Mouse (Mus musculus) T-helper 17 cell (primary cell): ENCODE results near the gene Cyb5r4.
"Not testable (repeated sequence)": the region's sequence is repeated elsewhere in the genome, so short reads cannot be mapped to it uniquely, and the experiment has no call there.

Source experiments
- in situ Hi-C, 2 experiments: fragments of 300-600 bp; cut with MboI, MseI; formaldehyde crosslinking; loops; 1 replicate in 1 of 2; 2 replicates in 1 of 2; pipeline ENCODE4 v1.15.1; 2025; ENCODE audit warnings: high pct_unique_total_duplicates in 2 of 2

Gene Cyb5r4

DNA sequence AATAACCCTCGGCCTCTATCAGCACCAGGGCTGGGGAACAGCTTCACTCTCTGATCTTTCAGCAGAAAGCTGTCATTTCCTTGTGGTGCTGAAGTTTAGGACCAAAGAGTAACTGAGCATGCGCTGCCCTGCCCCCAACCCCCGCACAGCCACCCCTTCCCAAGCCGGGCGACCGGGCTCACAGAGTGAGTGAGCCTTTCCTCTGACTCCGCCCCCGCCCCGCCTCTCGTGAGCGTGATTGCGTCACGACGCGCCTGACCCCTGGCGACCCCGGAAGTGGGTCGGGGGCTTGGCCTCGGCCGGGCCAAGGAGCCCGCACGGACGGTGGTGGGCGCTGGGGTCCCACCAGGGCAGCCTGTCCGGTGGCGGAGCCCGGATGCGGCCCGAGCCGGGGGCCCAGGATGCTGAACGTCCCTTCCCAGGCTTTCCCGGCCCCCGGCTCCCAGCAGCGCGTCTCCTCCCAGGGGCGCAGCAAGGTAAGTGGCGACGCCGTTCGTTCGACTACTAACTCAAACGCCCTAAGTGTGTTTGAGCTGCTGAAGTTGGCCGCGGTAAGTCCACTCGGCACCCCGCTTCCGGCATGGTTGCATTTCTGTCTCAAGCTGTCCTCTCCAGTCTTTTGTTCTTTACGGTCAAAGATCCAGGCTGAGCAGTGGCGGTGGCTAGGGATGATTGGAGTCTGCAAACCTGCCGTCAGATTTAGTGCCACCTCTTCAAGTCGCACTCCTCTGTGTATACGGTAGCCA, at the start of gene Cyb5r4:
Cyb5r4 (plus strand) TSS at position 237 of the 746 bp plus-strand sequence.
- in situ Hi-C loops = loop anchor here (5.0 to 25.0 kb wide), 3 partner anchors 235 to 660 kb away; partner anchors contain the start of gene Cep162 (in 2 of the 2)

DNA sequence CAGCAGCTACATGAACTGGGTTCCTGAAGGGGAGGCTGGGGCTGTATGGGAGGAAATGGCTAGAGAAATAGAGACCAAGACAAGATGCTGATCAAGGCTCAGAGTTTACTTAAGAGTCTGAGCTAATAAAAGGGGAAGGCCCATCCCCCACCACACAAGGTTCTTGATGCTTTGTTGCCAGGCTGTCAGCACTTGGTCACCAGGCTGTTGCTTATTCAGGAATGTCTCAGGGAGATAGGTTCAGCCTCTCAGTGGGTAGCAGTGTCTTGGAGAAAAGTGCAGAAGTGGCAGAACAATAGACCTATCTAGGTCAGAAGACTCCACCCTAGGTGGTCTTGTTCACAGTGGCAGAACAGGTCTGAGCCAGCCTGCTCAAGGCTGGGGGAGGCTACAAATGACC, 49.3 kb upstream of the Cyb5r4 start:
- in situ Hi-C loops = not testable (repeated sequence)

DNA sequence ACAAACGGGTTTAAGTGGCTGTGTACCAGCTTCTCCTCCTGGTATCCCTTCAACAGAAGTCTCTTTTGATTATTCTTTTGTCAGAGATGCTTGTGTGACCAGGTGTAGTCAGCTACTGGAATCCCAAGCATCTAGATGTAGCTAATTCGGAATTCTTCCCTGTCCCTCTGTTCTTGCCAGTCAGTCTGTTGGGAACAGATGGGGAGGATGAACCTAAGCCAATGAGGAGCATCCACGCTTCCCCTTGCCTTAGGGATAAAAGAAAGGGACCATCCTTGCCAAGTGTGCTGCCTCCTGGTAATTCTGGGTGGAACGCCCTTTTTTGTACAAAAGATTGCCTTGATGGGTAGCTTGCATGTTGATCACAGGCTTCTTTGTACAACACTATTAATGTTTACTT, 48.3 kb upstream of the Cyb5r4 start:
- in situ Hi-C loops = no loop called here

DNA sequence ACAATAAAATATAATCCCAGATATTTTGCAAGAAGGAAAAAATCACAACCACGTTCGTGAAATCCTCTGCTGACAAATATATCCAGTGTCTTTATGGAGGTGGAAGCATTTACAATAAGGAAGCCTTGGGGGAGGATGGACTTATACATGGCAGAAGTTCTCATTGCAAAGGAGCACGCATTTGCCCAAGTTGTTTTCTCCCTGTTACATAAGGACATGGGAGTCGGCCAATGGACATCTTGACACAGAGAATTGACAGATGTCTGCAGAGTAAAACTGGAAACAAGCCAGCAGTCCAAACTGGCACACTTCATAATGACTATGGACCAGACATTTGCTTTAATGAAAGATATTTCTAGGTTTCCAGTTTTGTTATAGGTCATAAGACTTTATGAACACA, 44.9 kb upstream of the Cyb5r4 start:
- in situ Hi-C loops = no loop called here

DNA sequence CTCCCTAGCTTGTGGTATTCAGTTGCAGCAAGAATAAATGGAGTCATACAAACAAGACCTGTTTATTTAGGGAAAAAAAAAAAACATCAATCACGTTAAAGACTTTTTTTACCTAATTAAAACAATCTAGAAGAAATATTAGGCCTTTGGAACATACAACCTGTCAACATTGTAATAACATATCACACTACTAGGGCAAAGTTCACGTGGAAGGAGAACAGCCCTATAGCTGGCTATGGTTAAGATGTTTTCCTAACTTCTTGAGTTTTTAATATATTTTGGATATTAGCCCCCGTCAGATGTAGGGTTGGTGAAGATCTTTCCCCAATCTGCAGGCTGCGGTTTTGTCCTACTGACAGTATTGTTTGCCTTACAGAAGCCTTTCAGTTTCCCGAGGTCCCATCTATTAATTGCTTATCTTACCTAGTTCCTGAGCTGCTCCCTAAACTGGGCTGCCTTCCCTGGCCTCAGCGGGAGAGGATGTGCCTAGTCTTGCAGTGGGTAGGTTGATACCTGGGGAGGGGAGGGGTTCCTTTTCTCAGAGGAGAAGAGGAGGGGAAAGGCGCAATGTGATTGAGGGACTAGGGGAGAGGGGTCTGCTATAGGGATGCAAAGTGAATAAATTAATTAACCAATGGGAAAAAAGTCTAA, 43.4 kb upstream of the Cyb5r4 start:
- in situ Hi-C loops = no loop called here

DNA sequence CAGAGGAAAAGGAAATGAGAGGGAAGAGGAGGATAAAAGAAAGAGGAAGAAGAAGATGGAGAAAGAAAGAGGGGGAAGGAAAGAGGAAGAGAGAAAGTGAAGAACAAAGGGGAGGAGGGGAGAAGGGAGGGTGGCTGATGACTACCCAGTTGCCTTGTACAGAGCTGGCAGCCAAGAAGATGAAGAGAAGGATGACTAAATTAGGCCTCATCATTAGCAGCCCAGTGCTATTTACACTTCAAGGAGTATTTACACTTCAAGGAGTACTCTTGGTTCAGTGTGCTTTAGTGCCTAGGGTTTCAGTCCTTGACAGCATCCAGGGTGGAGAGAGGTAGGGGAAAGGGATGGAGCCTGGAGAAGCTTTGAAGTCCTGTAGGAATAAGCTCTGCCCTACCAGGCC, 41.8 kb upstream of the Cyb5r4 start:
- in situ Hi-C loops = no loop called here

DNA sequence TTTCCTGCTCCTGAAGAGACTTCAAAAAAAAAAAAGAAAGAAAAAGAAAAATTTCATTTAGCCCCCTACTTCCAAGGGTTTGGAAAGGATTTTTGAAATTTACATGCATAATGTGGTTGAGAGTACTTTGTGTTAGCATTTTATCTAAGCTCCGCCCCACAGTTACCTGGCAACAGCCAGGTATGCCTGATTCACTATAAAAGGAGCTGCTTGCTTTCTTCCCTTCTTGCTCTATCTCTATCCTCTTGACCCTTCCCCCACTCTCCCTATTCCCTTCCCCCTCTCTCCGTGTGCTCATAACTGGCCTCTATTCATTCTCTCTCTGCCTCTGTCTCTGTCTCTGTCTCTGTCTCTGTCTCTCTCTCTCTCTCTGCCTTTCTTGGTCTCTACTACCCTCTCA, 40.9 kb upstream of the Cyb5r4 start:
- in situ Hi-C loops = no loop called here

DNA sequence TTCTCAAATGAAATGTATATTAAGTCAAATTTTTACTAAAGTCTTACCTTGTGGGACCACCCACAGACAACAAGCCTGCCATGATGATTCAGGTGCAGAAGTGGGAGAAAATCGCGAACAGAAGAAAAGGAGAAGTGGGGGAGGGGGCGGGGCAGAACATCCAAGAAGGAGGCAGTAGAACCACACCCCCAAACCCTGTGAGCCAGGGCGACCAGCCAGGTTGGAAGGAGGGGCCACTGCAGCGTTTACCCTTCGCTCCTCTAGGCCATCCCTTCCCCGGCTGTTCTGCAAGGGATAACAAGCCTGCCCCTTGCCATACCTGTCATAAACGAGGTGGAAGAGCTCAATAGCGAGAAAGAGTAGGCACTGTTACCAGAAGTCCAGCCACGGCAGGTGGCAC, 40.3 kb upstream of the Cyb5r4 start:
- in situ Hi-C loops = no loop called here

DNA sequence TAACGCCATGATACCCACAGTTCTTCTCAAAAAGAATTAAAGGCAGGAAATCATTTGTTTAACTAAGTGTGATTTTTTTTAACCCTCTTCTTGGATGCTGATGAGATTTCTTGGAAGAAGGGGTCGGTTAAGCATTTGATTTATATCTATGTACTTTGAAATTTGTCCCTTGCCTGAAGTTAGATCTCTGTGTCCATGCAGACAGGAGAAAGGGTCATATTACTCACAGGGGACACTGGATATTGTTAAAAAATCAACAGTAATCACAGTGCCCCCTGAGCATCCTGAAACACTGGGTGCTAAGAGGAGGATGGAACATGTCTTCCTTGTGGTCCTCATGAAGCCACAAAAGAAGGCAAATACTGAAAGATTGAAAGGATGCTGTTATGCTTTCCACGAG, 37.2 kb upstream of the Cyb5r4 start:
- in situ Hi-C loops = no loop called here

DNA sequence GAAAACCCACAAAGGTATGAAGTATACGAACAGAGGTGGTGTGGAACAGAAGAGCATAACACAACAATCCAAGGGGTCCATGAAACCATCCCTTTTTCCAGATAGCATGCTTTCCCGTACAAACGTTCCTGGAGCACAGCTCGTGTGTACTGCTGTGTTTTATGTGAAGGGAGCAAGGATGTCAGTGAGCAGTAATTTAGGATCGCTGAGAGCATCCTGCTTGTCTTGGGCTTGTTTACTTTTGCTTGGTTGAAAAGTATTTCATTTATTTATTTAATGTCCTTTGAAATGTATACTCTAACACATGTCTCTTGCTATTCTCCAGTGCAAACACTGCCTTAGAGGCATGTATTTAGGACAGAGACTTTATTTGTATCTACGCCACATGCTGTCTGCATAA, 36.7 kb upstream of the Cyb5r4 start:
- in situ Hi-C loops = no loop called here

DNA sequence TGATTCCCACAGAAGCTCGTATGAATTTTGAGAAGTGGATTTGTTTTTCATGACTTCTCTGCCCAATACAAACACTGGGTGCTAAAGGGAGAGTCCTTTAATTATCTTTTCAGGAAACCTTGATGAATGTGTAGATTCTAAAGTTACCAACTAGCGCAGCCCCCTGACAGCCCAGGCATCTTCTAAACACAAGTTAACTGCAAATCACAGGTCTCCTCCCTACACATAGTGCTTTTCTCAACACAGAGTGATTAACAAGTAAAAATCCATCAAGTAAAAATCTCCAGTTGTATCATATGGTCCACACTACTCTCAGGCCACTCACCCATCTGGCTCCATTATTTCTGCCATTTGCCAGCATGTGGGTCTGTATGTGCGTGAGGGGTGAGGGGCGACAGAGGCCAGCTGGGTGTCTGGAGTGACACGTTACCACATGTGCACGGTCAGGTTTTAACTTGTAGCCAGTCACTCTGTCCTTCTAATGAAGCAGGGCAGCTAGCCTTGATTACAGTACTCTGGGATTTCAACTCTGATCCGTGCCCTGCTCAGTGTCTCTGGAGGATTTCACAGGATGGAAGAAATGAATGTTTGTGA, 35.0 kb upstream of the Cyb5r4 start:
- in situ Hi-C loops = no loop called here

DNA sequence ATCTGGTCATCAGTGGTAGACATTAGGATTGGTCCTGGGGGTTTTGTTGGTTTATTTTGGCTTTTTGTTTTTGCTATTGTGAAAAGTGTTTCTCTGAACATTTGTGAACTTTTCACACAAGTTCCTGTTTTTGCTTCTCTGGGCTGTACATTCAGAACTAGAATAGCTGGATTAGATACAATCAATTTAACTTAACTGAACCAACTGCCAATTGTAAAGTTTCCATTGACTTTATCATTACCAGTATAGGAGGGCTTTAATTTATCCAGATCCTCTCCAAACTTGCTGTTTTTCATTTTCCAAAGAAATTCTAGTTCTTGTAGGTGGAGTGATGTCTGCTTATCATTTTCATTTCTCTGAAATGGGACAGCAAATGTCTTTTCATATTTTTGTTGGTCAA, 32.0 kb upstream of the Cyb5r4 start:
- in situ Hi-C loops = no loop called here

DNA sequence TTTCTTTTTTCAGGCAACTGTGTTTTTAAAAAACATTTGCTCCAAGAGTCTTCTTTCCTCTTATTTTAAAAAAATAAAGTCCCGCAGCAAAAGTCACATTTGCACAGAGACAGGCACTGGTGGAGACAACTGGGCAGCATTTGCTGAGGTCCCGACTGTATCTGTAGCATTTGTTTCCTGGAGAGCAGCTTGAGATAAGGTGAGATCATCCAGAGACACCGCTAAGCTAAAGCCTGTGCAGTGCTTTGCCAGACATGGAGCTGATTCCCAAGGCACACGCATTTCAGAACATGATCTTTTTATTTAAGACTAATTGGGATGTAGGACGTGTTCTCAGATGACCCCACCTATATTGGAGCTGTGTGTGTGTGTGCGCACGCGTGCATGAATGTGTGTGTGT, 30.1 kb upstream of the Cyb5r4 start:
- in situ Hi-C loops = no loop called here

DNA sequence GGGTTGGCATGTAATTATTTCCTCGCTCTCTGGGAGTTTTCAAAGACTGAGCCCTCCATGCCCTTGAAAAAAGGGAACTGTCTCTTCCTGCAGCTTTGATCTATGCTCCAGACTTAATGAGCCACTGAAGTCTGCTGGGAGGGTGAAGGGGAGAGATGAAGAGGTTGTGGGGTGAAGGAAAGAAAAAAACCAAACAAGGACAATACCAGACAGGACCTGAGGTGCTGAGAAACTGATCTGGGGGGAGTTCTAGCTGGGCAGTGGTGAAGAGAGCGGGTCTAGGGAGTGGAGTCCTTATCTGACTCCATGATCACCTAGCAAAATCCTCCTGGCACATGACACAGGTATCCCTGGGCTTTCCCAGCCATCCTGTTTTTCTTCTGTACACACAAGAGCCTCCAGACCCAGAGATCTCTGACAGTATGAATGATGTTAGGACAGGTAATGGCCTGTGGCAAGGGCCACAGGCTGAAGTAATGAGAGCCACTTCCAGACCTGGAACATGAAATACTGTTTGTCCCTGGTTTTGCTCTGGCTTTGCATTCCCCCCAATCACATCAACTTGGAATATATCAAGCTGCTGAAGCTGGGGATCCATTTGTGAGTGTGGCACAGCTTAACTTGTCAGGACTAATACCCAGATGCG, 24.6 kb upstream of the Cyb5r4 start:
- in situ Hi-C loops = no loop called here

DNA sequence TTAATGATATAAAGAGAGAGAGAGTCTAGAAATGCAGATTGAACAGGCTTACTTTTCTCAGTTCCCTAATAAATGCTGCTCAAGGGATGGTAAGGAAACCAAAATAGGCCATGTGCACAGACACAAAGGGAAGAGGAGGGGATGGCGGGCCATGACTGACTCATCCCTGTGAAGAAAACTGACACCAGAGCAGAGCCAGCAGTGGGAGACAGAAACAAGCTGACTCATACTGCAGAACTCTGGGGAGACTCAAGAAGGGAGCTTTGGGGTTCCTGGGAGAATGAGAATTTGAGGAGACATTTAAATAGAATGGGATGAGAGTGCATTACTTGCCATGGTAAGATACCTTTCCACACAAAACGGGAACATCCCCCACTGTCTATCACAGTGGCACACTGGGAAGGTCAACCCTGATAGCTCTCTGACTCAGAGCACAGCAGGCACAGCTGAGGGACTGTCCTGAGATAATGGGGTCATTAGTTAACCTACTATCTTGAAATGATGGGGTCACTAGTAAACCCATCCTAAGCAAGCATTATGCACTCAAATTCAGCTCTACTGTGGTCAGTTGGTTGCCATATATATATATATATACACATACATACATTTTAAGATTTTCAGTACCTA, 21.7 kb upstream of the Cyb5r4 start:
- in situ Hi-C loops = loop anchor here in 1 of 2 experiments (25.0 kb wide), 2 partner anchors 413 to 638 kb away; no protein-coding TSS in a partner anchor

DNA sequence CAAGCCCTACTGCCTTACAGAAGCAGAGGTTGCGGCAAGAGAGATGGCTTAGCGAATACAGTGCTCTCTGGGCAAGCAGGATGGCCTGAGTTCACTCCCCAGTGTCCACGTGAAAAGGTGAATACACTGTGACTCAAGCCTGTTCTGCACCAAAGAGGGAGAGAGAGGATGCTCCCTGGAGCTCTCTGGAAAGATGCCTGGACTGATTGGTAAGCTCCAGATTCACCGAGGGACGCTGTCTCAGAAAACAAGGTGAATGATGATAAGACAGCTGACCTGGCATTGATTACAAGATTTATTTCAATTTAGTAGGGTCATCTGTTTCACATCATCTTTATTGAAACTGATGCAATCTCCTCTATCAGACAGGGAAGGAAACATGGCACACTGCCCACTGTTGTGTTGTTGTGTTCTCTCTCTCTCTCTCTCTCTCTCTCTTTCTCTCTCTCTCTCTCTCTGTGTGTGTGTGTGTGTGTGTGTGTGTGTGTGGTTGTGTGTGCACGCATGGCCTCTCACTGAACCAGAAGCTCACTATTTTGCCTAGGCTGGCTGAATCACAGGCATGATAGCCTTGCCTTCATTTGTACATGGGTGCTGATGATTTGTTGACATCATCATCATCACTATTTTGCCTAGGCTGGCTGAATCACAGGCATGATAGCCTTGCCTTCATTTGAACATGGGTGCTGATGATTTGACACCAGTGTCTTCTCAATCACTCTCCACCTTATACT, 16.9 kb upstream of the Cyb5r4 start:
- in situ Hi-C loops = loop anchor here in 1 of 2 experiments (25.0 kb wide), 2 partner anchors 418 to 643 kb away; no protein-coding TSS in a partner anchor

DNA sequence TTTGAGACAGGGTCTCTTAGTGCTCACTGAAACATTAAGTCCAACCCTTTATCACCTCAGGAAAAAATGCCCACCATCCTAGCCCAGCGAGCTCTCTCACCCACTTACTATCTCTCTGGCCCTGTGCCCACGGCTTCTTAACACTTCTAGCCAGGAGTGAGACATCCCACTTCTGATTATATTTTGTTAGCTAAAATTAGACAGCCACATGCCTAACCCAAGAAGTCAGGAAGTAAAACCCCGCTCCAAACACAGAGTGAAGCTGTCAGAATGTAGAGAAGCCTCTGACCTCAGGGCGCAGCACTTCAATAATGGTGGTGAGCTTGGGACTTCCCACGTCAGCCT, 16.4 kb upstream of the Cyb5r4 start:
- in situ Hi-C loops = loop anchor here in 1 of 2 experiments (25.0 kb wide), 2 partner anchors 418 to 643 kb away; no protein-coding TSS in a partner anchor

DNA sequence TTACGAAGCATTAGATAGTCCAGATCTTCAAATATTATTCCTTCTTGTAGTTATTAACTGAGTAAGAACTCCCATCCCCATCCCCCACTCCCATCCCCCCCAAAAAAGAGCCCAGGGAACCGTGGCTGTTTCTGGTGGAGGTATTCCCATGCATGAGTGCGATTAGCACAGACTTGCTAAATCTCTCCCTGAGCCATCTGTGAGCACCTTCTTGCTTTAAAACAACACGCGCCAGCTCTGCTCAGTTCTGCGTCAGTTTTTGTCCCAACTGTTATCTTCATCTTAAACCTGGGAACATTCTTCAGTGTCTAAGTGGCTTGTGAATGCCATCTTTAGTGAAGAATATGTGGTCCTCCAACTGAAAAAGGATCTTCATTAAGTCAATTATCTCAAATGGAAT, 13.3 kb upstream of the Cyb5r4 start:
- in situ Hi-C loops = loop anchor here in 1 of 2 experiments (25.0 kb wide), 2 partner anchors 421 to 646 kb away; no protein-coding TSS in a partner anchor

DNA sequence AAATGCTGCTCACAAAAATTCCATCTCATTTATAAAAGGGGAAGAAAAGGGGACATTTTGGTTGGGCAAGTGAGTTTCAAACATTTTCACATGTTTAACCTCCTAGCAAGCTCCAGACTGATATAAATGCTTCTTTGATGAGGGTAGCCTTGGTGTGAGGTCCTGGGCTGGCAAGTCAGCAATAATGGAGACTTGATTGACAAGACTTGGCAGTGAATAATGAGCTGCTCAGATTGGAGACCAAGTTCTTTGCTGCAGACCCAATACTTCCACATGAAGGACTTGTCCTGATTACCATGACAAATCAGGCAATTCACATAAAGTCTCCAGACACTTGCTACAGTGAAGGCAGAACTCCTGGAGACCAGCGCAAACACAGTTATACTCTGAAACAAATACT, 12.9 kb upstream of the Cyb5r4 start:
- in situ Hi-C loops = loop anchor here in 1 of 2 experiments (25.0 kb wide), 2 partner anchors 422 to 647 kb away; no protein-coding TSS in a partner anchor

DNA sequence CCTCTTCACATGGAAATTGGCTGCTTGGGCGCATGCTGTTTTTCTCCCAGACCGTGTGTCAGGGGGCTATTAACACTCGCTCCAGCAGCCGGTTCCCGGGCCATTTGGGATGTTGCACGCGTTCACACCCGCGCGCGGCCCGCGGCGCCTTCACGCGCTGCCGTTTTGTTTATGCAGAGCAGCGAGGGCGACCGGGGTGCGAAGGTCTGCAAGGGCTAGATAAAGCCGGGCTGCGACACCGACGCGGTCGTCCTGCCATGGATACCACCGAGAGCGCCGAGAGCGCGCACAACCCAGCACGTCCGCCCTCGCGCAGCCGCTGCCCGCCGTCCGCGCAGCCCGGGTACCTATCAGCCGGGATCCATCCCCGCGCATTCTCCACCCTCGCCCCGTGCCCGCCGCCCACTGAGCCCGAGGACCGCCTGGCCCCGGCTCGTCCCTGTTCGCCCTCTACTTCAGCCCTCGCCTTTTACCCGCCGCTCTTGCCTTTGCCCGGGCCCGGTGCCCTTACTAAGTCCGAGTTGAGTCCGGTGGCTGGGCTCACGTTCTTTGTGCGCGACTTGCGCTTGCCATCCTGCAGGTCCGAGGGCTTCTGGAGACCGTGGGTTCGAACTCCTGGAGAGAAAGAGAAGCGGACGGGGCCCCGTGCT, 6.4 kb upstream of the Cyb5r4 start, which contains the start of gene Ripply2:
Ripply2 (plus strand) TSS at position 250 of the 650 bp plus-strand sequence.
- in situ Hi-C loops = loop anchor here in 1 of 2 experiments (25.0 kb wide), 2 partner anchors 428 to 653 kb away; no protein-coding TSS in a partner anchor
